Mouse (Mus musculus) thymus, postnatal 4 days (tissue): Measurements from ENCODE around the gene Cdh12.
"Not testable (repeated sequence)": the region's sequence is repeated elsewhere in the genome, so short reads cannot be mapped to it uniquely, and the experiment has no call there.

Experiments used
- DNase-seq: peaks from one replicate; pipeline ENCODE4 v3.0.0; 2021

Cdh12 gene

GRCm38 (mm10) chr15:21110874-21111603 is 662.0 kb downstream of the Cdh12 start:
- no peak for DNase-seq

GRCm38 (mm10) chr15:21114775-21115174 is 665.7 kb downstream of the Cdh12 start:
- DNase-seq = not testable (repeated sequence)

GRCm38 (mm10) chr15:21130660-21131059 is 681.6 kb downstream of the Cdh12 start:
- no peak for DNase-seq

- no peak for DNase-seq
These were observed 683.9 kb downstream of the Cdh12 start for GRCm38 (mm10) chr15:21132999-21133398.

GRCm38 (mm10) chr15:21146896-21147295 is 697.8 kb downstream of the Cdh12 start:
- DNase-seq = no peak

GRCm38 (mm10) chr15:21153602-21154001 is 704.5 kb downstream of the Cdh12 start:
- no peak for DNase-seq

- no peak for DNase-seq
These were observed 730.7 kb downstream of the Cdh12 start for GRCm38 (mm10) chr15:21179727-21180126.

GRCm38 (mm10) chr15:21180191-21180590 is 731.1 kb downstream of the Cdh12 start:
- no peak for DNase-seq

- DNase-seq = no peak
These were observed 736.7 kb downstream of the Cdh12 start for GRCm38 (mm10) chr15:21185799-21186198.

GRCm38 (mm10) chr15:21210089-21210488 is 761.0 kb downstream of the Cdh12 start:
- not testable (repeated sequence) for DNase-seq

GRCm38 (mm10) chr15:21223006-21223405 is 773.9 kb downstream of the Cdh12 start:
- no peak for DNase-seq

GRCm38 (mm10) chr15:21261318-21261717 is 812.3 kb downstream of the Cdh12 start:
- no peak for DNase-seq

GRCm38 (mm10) chr15:21269856-21270255 is 820.8 kb downstream of the Cdh12 start:
- DNase-seq = no peak

GRCm38 (mm10) chr15:21297051-21297450 is 848.0 kb downstream of the Cdh12 start:
- no peak for DNase-seq

- no peak for DNase-seq
These were observed 866.4 kb downstream of the Cdh12 start for GRCm38 (mm10) chr15:21315457-21315856.

GRCm38 (mm10) chr15:21343853-21344252 is 894.8 kb downstream of the Cdh12 start:
- no peak for DNase-seq

GRCm38 (mm10) chr15:21344323-21344722 is 895.3 kb downstream of the Cdh12 start:
- no peak for DNase-seq

GRCm38 (mm10) chr15:21344749-21345148 is 895.7 kb downstream of the Cdh12 start:
- DNase-seq = no peak

- no peak for DNase-seq
These were observed 906.5 kb downstream of the Cdh12 start for GRCm38 (mm10) chr15:21355356-21356101.

- DNase-seq = no peak
These were observed 917.3 kb downstream of the Cdh12 start for GRCm38 (mm10) chr15:21366366-21366765.

GRCm38 (mm10) chr15:21375460-21375859 is 926.4 kb downstream of the Cdh12 start:
- DNase-seq = no peak

GRCm38 (mm10) chr15:21375871-21376270 is 926.8 kb downstream of the Cdh12 start:
- no peak for DNase-seq

GRCm38 (mm10) chr15:21391442-21391841 is 942.4 kb downstream of the Cdh12 start:
- DNase-seq = not testable (repeated sequence)

- DNase-seq = no peak
These were observed 944.0 kb downstream of the Cdh12 start for GRCm38 (mm10) chr15:21393080-21393479.
